Mouse (Mus musculus): Measurements from ENCODE around the gene Dnaic1.
"Not testable (repeated sequence)": the region's sequence is repeated elsewhere in the genome, so short reads cannot be mapped to it uniquely, and the experiment has no call there.

The Dnaic1 gene

DNA sequence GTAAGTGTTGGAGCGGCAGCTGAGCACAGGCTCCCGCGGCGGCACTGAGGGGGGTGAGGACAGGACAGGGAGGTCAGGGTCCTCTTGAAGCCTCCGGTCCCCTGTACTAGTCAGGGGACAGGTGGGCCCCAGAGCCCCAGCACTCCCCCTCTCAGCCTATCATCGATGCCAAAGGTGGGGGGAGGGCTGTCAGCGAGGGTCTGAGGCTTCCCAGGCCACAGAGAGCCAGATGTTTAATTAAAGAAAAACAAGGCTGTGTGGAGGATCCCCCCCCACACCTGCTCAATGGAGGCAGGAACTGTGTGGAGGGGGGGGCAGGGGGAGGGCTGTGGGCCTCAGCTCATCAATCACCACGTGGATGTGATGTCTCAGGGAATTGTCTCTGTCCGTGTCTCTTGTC is 94.0 kb downstream of the Dnaic1 start:
- in situ Hi-C loops (cut with MboI): no loop called here

DNA sequence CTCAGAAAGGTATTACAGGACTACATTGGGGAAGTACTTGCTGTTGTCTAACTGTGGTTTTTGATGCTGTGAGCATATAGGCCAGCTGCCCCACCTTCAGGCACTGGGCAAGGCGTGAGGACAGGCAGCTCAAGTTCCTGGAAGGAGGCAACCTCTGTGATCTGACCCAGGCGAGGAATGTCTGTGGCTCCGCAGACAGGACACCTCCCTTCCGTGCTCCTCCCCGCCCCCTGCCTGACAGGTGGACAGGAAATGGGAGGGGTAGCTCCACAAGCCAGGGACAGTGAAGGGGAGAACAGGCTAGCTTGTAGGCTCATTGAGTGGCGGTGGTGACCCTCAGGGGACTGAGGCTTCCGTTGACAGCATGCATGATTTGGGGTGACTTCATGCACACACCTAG is 95.0 kb downstream of the Dnaic1 start:
- in situ Hi-C loops (cut with MboI): no loop called here

DNA sequence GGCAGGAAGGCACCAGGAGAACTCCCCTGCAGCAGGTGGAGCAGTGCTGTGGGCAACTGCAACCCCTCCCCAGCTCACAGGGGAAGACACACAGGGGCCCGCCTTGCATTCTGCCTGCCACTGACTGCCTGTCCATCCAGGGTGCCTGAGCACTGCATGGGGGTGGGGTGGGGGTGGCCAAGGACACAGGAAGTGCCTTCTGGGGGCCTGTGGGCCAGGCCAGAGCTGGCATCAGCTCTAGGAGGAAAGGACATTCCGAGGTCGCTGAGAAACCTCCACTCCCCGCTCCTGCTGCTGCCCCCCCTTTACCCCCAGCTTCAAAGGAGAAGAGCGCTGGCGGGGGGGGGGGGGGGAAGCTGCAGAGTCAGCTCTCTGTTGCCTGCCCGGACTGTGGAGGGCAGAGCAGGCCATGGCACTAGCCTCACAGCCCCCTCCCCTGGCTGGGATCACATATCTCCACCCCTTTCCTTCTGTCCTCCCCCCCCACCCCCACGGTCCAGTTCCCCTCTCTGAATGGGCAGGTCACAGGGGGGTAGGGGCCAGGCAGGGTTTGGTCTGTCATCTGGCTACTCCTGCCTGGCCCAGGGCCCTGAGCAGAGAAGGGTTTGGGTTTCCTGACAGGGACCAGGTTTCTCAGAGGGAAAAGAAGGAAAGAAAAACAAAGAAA is 95.6 kb downstream of the Dnaic1 start:
- in situ Hi-C loops (cut with MboI): no loop called here

GRCm38 (mm10) chr4:41666646-41667045 is 97.1 kb downstream of the Dnaic1 start:
- in situ Hi-C loops (cut with MboI): no loop called here

DNA sequence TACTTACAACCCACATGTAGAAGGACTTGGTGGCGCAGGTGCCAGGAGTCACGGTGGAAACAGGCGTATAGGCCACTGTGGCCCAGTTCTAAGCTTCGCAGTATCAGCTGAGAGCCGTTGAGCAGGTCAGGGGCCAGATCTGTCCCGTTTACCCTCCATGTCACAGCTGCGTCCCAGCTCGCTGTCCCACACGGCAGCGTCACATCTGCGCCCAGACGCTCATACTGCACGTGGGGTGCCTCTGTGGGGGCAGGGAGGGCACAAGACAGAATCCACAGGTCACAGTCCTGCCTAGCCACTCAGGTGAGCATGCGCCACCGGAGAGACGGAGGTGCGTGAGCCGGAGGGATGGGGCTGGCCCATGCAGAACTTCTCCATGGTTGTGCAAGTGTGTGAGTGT is 101.3 kb downstream of the Dnaic1 start:
- in situ Hi-C loops (cut with MboI): no loop called here

DNA sequence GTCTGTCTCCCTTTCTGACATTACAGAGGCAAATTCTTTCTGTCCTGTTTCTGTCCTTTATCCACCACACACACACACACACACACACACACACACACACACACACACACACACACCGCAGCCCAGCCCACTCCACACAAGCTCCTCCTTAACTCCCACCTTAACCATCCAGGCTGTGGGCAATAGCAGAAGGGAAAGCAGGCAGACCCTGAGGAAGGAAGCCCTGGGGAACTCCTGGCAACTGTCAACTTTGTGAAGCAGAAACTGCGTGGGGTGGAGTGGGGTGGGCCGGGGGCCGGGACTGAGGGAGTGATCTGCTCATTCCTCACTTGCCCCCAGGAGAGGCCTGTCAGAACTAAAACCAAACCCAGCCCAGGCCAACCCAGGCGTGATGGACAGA is 101.9 kb downstream of the Dnaic1 start:
- in situ Hi-C loops (cut with MboI): no loop called here

GRCm38 (mm10) chr4:41671963-41672480 is 102.4 kb downstream of the Dnaic1 start:
- in situ Hi-C loops (cut with MboI): no loop called here

GRCm38 (mm10) chr4:41672522-41672963 is 103.0 kb downstream of the Dnaic1 start:
- in situ Hi-C loops (cut with MboI): no loop called here

GRCm38 (mm10) chr4:41673186-41673585 is 103.6 kb downstream of the Dnaic1 start:
- in situ Hi-C loops (cut with MboI): no loop called here

DNA sequence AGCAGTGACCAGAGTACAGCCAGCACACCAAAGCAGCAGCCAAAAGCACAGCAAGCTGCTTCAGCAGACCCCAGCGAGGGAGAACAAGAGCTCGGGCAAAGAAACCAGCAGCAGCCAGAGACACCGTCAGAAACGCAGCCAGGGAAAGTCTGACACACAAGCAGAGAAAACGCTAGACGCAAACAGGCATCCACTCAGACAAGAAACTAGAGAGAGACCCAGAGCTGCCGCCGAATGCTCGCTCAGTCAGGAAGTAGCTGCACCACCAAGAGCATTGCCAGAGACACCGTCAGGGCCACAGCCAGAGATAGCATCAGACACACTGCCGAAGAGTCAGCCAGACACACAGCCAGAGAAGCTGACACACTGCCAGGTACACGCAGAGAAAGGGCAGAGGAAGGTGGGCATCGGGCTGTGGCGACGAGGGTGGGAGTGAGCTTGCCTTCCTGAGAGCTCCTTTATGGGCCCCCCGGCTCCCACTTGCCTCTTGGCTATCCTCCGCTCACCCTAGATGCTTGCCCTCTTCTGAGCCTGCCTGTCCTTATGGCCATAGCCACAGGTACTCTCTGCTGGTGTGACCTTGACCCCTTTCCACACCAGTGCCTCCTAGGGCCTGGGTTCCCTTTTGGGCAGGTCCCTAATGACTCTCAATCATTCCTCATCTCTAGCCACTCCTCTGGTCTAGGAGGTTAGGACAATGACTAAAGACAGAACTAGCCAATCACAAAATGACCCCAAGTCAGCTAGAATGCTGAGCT is 106.9 kb downstream of the Dnaic1 start:
- in situ Hi-C loops (cut with MboI): no loop called here

DNA sequence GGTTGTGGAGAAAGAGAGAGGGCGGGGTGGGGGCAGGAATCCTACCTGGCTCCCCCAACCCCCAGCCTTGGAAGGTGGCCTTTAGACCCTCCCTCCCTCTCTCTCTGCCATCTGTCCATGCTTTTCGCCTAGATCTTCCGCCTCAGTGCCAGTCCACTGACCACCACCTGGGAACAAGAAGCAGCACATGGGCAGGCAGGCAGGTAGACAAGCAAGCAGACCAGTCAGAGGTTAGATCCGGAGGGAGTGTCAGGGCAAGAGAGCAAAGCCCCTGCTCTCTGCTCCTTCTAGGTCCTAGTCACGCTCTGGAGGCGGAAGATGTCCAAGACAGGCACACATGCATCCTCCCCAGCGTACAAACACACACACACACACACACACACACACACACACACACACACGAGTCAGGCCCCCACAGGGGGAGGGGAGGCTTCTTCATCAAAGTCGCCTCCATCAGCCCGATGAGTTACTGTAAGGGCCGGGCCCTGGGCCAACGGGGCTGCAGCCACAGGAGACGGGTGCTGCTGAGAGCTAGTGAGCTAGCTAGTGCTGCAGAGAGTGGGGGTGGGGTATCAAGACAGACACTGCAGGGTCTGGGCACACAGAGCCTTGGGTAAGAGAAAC is 107.5 kb downstream of the Dnaic1 start:
- in situ Hi-C loops (cut with MboI): no loop called here

- in situ Hi-C loops (cut with MboI): no loop called here
Observed at GRCm38 (mm10) chr4:41678863-41679262, 109.3 kb downstream of the Dnaic1 start.

- in situ Hi-C loops (cut with MboI): no loop called here
Observed at GRCm38 (mm10) chr4:41679291-41679690, 109.7 kb downstream of the Dnaic1 start.

DNA sequence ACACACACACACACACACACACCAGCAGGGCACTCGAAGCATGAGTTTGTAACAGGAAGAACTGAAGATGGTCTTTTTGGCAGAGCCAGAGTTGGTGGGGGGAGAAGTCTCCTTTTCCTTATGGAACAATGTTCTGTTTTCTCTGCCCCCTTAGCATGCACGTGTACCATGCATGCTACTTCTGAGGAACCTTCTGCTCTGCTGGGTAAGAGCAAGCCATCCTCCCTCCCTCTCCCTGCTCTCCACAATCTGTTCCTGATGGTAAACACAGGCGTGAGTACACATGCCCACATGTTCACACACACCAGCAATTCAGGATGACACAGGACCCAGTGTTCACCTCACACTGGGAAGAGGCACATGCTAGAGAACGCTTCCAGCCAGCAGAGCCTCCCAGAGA is 111.6 kb downstream of the Dnaic1 start:
- in situ Hi-C loops (cut with MboI): no loop called here

DNA sequence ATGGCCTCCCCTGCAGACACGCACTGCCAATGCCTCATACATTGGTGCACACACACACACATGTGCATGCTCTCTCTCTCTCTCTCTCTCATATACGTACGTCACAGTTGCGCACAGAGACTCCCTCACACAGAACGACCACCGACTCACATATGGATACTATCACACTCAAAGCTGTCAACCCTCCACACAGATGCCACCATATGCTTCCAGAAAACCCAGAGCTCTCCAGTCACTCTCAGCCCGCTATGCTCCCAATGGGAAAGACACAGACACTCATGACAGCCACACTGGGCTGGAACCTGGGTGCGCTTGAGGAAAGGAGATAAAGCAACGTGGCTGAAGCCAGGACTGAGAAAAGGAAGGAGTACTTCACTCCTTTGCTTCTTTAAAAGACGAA is 112.4 kb downstream of the Dnaic1 start:
- in situ Hi-C loops (cut with MboI): no loop called here

DNA sequence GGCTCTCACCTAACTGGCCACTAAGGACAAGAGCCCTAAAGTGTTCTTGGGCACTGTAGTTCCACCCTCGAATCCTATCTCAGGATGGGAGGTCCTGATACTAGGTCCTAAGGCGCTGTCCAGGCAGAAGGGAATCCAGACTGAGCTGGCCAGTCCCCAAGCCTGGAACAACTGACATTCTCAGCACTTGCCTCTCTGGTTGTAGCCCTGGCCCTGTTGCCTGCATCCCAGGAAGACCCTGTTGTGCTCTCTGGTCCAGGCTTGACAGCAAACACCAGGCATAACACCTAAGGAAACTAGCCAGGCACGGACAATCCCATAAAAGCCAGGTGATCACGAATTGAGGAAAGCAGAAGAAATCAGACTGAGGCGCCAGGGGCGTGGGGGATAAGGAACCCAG is 113.2 kb downstream of the Dnaic1 start:
- in situ Hi-C loops (cut with MboI): no loop called here

DNA sequence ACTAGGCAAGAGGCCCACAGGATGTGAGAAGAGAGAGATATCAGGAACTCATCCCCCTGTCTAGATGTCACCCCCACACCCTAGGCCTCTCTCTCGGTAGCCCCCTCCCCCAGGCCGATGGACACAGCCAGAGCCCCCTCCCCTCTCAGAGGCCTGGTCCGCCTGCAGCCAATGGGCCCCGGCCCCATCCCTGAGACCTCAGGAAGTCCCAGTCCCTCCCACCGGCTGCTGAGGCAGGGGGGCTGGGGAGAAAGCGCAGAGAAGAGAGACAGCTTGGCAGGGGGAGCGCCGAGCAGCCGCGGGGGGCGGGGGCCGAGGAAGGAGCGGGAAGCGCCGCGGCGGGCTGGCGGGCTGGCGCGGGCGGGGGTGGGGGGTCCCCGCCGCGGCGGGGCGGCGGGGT is 113.7 kb downstream of the Dnaic1 start:
- in situ Hi-C loops (cut with MboI): not testable (repeated sequence)

DNA sequence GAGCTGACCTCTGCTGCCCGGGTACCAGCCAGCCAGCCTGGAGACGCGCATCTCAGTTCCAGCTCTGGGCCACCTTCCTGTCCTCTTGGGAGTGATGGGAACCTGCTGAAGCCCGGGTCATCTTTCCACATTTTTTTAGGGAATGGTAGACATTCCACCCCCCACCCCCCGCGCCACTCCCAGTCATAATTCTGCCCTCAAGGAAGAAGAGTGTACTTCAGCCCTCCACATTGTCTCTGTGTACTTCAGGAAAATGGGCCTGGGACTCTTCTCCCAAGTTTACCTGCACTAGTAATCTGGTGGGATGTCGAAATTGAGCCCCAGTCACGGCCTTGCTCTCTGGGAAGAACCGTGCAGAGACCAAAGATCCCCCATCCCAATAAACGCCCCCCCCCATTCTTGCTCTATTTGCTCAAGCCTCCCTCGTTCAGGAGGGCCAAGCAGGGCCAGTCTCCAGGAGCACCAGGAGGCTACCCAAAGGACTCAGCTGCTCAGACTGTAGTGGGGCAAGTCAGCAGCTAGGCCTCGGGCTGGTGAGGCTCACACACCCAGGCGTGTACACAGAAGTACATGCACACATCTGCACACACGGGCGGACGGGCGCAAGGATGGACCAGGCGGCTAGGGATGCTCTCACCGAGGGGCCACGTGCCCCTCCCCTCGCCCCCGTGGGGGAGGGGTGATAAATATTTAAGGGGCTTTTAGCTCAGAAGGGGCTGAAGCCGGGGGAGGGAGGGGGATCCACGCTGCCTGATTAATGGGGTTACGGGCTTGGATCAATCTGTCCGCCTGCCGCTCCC is 114.8 kb downstream of the Dnaic1 start:
- in situ Hi-C loops (cut with MboI): not testable (repeated sequence)

DNA sequence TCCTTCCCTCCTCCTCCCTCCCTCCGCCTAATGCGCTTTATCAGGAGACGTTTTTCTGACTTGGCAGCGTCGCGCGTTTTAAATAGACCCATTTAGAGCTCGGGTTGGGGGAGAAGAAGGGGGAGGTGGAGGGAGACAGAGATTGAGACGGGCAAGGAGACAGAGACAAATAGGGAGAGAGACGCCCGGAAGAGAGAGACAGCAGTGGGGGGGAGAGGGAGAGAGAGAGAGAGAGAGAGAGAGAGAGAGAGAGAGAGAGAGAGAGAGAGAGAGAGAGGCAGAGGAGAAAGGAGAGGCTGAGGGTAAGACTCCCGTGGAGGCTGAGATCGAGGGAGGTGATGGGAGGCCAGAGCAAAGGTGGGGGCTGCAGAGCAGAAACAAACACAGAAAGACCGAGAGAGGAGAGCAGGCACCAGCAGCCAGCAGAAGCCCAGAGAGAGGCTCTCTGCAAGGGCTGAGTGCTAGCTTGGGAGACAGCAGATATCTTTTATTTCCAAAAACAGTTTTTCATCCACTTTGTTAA is 115.4 kb downstream of the Dnaic1 start:
- in situ Hi-C loops (cut with MboI): not testable (repeated sequence)

- in situ Hi-C loops (cut with MboI): not testable (repeated sequence)
Observed at GRCm38 (mm10) chr4:41685882-41686492, 116.4 kb downstream of the Dnaic1 start.

All from mature B cell (primary cell).